Mouse (Mus musculus) megakaryocyte, embryonic 14.5 days (primary cell): ENCODE measurements at regions not wholly inside any gene's neighbourhood (a gene's known extent, or its start where the extent isn't known, plus 50 kb on each side); places are given as distances from the start of the nearest gene placed in this dataset.

Source experiments
- FLI1 ChIP-seq: IDR thresholded peaks from 2 replicates; pipeline ENCODE4 v1.6.1; 2012; ENCODE audit warnings: low read length, inconsistent platforms, mixed read lengths
- GATA1 ChIP-seq: IDR thresholded peaks from 3 replicates; pipeline ENCODE4 v1.6.1; 2012; ENCODE audit warnings: mixed read lengths, low read length, inconsistent platforms, borderline replicate concordance

GRCm38 (mm10) chr4:31274131-31274530 is 689.8 kb upstream of the Map3k7 start:
- TF ChIP-seq GATA1 (no peak), FLI1 (no peak)
